Mouse (Mus musculus): ENCODE measurements at regions not wholly inside any gene's neighbourhood (a gene's known extent, or its start where the extent isn't known, plus 50 kb on each side); places are given as distances from the start of the nearest gene placed in this dataset.
A peak's percentile ranks its signal among the peaks of the same experiment; 100 is the strongest.

DNA sequence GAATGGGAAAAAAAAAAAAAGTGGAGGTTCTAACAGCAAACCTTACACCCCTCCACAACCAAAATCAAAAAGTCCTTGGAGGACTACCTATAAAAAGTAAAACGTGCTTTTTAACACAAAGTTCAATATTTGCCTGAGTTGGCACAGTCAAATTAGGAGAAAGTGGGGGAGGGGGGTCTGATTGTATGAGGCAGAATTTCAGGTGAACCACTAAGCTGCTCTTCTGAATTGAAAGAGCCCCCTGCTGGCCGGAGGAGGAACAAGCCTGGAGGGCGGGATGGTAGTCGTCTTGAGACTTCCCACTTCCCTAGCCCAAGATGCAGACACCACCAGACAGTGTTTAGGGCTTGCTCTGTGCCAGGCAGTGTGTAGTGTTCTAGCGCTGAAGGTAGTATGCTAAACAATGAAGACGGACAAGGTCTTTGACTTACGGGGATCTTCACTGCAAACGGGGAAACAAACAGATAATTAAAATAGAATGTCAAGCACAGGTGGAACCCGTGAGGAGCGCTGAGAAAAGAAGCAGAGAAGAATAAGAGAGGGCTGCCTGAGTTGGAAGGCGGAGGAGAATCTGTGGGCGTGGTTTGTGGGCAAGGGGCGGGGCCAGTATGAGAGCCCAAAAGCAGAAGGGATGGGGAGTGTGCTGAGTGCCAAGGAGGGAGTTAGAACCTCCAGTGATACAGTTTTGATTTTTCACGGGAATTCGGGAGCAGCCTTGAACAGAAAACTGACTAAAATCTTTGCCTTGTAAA lies 69.8 kb upstream of the Nfe2l3 start:
- H3K27ac ChIP-seq (ENCODE audit: insufficient read depth, low read depth): peak overlapping the region; percentile 46; the same call in 1 of the 2 replicates
- H3K36me3 ChIP-seq (replicated peaks in 1 of 2; ENCODE audit: control insufficient read depth in 1 of 2, insufficient read depth in 1 of 2, low read length in 1 of 2): no peaks in the 10 kb centered on the region
- no peaks in the 10 kb centered on the region for H3K9me3 ChIP-seq (replicated peaks; ENCODE audit: low read length)
- H3K4me2 ChIP-seq (ENCODE audit: insufficient read depth, low read depth, poor library complexity, severe bottlenecking): peak overlapping the region; percentile 76
- no peak overlapping the region for H3K9ac ChIP-seq (ENCODE audit: insufficient read depth, low read depth)
- no peaks in the 10 kb centered on the region for H3K79me2 ChIP-seq (replicated peaks; ENCODE audit: control insufficient read depth, extremely low read depth, insufficient read depth, poor library complexity, severe bottlenecking)
- dilution Hi-C loops (cut with MboI; ENCODE audit: extremely low pct_ligation_motif_present, extremely low pct_unique_long_range_greater_than_20kb, low sequenced_read_pairs) (no loop called here), in situ Hi-C loops (cut with MboI; ENCODE audit: low pct_ligation_motif_present, low pct_unique_long_range_greater_than_20kb, low sequenced_read_pairs) (loop anchor here (10.0 kb wide), 1 partner anchor 148 kb away; no protein-coding TSS in a partner anchor)
- peak; percentile 96 for DNase-seq (ENCODE audit: extremely low read depth)
- H3K4me1 ChIP-seq (ENCODE audit: control insufficient read depth in 1 of 2, insufficient read depth in 2 of 2): peaks cover 4 to 25% of the 10 kb centered on the region in 2 experiments; a peak in 2 of 4 replicates
- TF ChIP-seq CTCF (conservative IDR thresholded peaks at IDR 0.05 in 1 of 2, IDR thresholded peaks at IDR 0.05 in 1 of 2; ENCODE audit: low read depth in 2 of 2, low read length in 2 of 2) (peak; percentile 75 to 89), E2F4 (IDR thresholded peaks at IDR 0.05; ENCODE audit: insufficient replicate concordance, low read depth, low read length) (0 out of 2 replicates have a peak, but pooled peaks have one; percentile 71), USF2 (conservative IDR thresholded peaks at IDR 0.05; ENCODE audit: low read depth, low read length) (no peak), MEF2A (IDR thresholded peaks at IDR 0.05; ENCODE audit: borderline replicate concordance, low read depth, low read length) (peak; percentile 67; the same call in 1 of the 2 replicates), NRF1 (IDR thresholded peaks at IDR 0.05; ENCODE audit: low read depth, low read length) (no peak), ETS1 (conservative IDR thresholded peaks at IDR 0.05; ENCODE audit: low read depth, low read length) (0 out of 2 replicates have a peak, but pooled peaks have one; percentile 23), MXI1 (IDR thresholded peaks at IDR 0.05; ENCODE audit: low read depth, low read length) (peak; percentile 59; the same call in 1 of the 2 replicates), SMC3 (IDR thresholded peaks at IDR 0.05; ENCODE audit: low read depth, low read length) (peak; percentile 90), POLR2A (IDR thresholded peaks at IDR 0.05; ENCODE audit: low read depth, low read length) (peak; percentile 41; the same call in 1 of the 2 replicates), CHD2 (IDR thresholded peaks at IDR 0.05; ENCODE audit: low read length) (peak; percentile 90), MYC (IDR thresholded peaks at IDR 0.05; ENCODE audit: low read depth, low read length) (peak; percentile 74; the same call in 1 of the 2 replicates), HCFC1 (IDR thresholded peaks at IDR 0.05; ENCODE audit: low read depth, low read length) (peak; percentile 53), ZC3H11A (IDR thresholded peaks at IDR 0.05; ENCODE audit: low read depth, low read length) (peak; percentile 59), NELFE (IDR thresholded peaks at IDR 0.05; ENCODE audit: low read depth, low read length) (0 out of 2 replicates have a peak, but pooled peaks have one; percentile 66), RAD21 (IDR thresholded peaks at IDR 0.05; ENCODE audit: low read depth, low read length) (peak; percentile 82), SIN3A (IDR thresholded peaks at IDR 0.05; ENCODE audit: low read length) (peak; percentile 59; the same call in 1 of the 2 replicates), ELF1 (IDR thresholded peaks at IDR 0.05; ENCODE audit: low read depth, low read length) (peak; percentile 57; the same call in 1 of the 2 replicates), EP300 (IDR thresholded peaks at IDR 0.05; ENCODE audit: low read length) (peak; percentile 71; the same call in 1 of the 2 replicates), TCF12 (IDR thresholded peaks at IDR 0.05; ENCODE audit: low read depth, low read length) (0 out of 2 replicates have a peak, but pooled peaks have one; percentile 37), MAFK (IDR thresholded peaks at IDR 0.05; ENCODE audit: insufficient replicate concordance, low read length) (peak; percentile 73; the same call in 1 of the 2 replicates), USF1 (IDR thresholded peaks at IDR 0.05; ENCODE audit: low read depth, low read length) (no peak), PAX5 (IDR thresholded peaks at IDR 0.05; ENCODE audit: low read length) (no peak), GABPA (IDR thresholded peaks at IDR 0.05; ENCODE audit: insufficient replicate concordance, low read depth, low read length) (no peak), BHLHE40 (IDR thresholded peaks at IDR 0.05; ENCODE audit: low read depth, low read length) (peak; percentile 72), TBP (conservative IDR thresholded peaks at IDR 0.05; ENCODE audit: low read depth, low read length) (no peak), POLR2AphosphoS2 (IDR thresholded peaks at IDR 0.05; ENCODE audit: low read depth, low read length) (no peak), IRF4 (IDR thresholded peaks at IDR 0.05; ENCODE audit: low read depth, low read length) (peak; percentile 86), KAT2A (IDR thresholded peaks at IDR 0.05; ENCODE audit: insufficient replicate concordance, low read length) (no peak), RCOR1 (conservative IDR thresholded peaks at IDR 0.05; ENCODE audit: low read depth, low read length) (peak; percentile 63; the same call in 1 of the 2 replicates), ZMIZ1 (IDR thresholded peaks at IDR 0.05; ENCODE audit: low read depth, low read length) (no peak), JUND (conservative IDR thresholded peaks at IDR 0.05; ENCODE audit: low read depth, low read length) (peak; percentile 43; the same call in 1 of the 2 replicates), ZNF384 (IDR thresholded peaks at IDR 0.05; ENCODE audit: low read depth, low read length) (peak; percentile 86)
- no peaks in the 10 kb centered on the region for H3K27me3 ChIP-seq (replicated peaks)
- peak overlapping the region; percentile 33 to 60 (median 40) for H3K4me3 ChIP-seq (replicated peaks in 1 of 3; ENCODE audit: low read depth in 2 of 3, low read length in 2 of 3, poor library complexity in 1 of 3)
